Mouse (Mus musculus): Measurements from ENCODE around the gene Gm28845. TPM values are rescaled to one million over a fixed set of nuclear protein-coding genes. Genes with fewer than 3 reads are reported as not detected.

The Gm28845 gene
- polyA plus RNA-seq (2014; fragmentation: Nextera tagmentation; extraction: Ambion mirVana), result not detected in 2 replicates

GRCm38 (mm10) chr1:65119438-65119837 is at the start of gene Gm28845:
Gene Gm28845 (minus strand): TSS chr1:65119558.
- H3K4me1 ChIP-seq (ENCODE audit: control insufficient read depth, insufficient read depth, low read length), result no peaks in the 10 kb centered on the region
- 83% methylated on average over 1 of the region's 1 CpGs for WGBS
- H3K9me3 ChIP-seq (ENCODE audit: control insufficient read depth, low read length), result no peaks in the 10 kb centered on the region
- no peak within 1 kb of the TSS for H3K27ac ChIP-seq (replicated peaks; ENCODE audit: low read depth, low read length)
- H3K9ac ChIP-seq (replicated peaks; ENCODE audit: low read length), result no peak within 1 kb of the TSS
- no peak for DNase-seq
- H3K27me3 ChIP-seq (ENCODE audit: control insufficient read depth, insufficient read depth, low read length), result no peaks in the 10 kb centered on the region
- H3K4me2 ChIP-seq (ENCODE audit: low read length), result no peak within 1 kb of the TSS
- ATAC-seq (ENCODE audit: low FRiP score, low TSS enrichment), result no peak
- H3K36me3 ChIP-seq (ENCODE audit: control insufficient read depth, insufficient read depth, low read length), result no peaks in the 10 kb centered on the region
- H3K4me3 ChIP-seq (replicated peaks; ENCODE audit: low read depth, low read length), result no peak within 1 kb of the TSS

- Histone ChIP-seq H3K9ac (replicated peaks; ENCODE audit: low read length) (no peak overlapping the region), H3K36me3 (ENCODE audit: control insufficient read depth, insufficient read depth, low read length) (peaks cover 90% of the 10 kb centered on the region), H3K27me3 (ENCODE audit: control insufficient read depth, insufficient read depth, low read length) (no peaks in the 10 kb centered on the region), H3K4me2 (ENCODE audit: low read length) (no peak overlapping the region), H3K4me3 (replicated peaks; ENCODE audit: low read depth, low read length) (no peak overlapping the region), H3K27ac (replicated peaks; ENCODE audit: low read depth, low read length) (no peak overlapping the region), H3K4me1 (ENCODE audit: control insufficient read depth, insufficient read depth, low read length) (peaks cover 3% of the 10 kb centered on the region; the same call in 1 of the 2 replicates), H3K9me3 (ENCODE audit: control insufficient read depth, low read length) (no peaks in the 10 kb centered on the region)
- DNase-seq, result no peak
- 96% methylated on average over 1 of the region's 1 CpGs for WGBS
- no peak for ATAC-seq (ENCODE audit: low FRiP score, low TSS enrichment)
Observed at GRCm38 (mm10) chr1:65167496-65167895, 48.1 kb upstream of the Gm28845 start.

- 95% methylated on average over 1 of the region's 1 CpGs for WGBS
- ATAC-seq (ENCODE audit: low FRiP score, low TSS enrichment) (no peak), DNase-seq (no peak)
- Histone ChIP-seq H3K9ac (replicated peaks; ENCODE audit: low read length) (no peak overlapping the region), H3K4me3 (replicated peaks; ENCODE audit: low read depth, low read length) (no peak overlapping the region), H3K27me3 (ENCODE audit: control insufficient read depth, insufficient read depth, low read length) (no peaks in the 10 kb centered on the region), H3K9me3 (ENCODE audit: control insufficient read depth, low read length) (no peaks in the 10 kb centered on the region), H3K36me3 (ENCODE audit: control insufficient read depth, insufficient read depth, low read length) (peaks cover 92% of the 10 kb centered on the region), H3K4me2 (ENCODE audit: low read length) (no peak overlapping the region), H3K27ac (replicated peaks; ENCODE audit: low read depth, low read length) (no peak overlapping the region), H3K4me1 (ENCODE audit: control insufficient read depth, insufficient read depth, low read length) (no peaks in the 10 kb centered on the region)
Observed at GRCm38 (mm10) chr1:65162210-65162609, 42.9 kb upstream of the Gm28845 start.

GRCm38 (mm10) chr1:65156111-65156510 is 36.8 kb upstream of the Gm28845 start:
- no peak for ATAC-seq (ENCODE audit: low FRiP score, low TSS enrichment)
- 96% methylated on average over 5 of the region's 5 CpGs for WGBS

GRCm38 (mm10) chr1:65154814-65155213 is 35.5 kb upstream of the Gm28845 start:
- ATAC-seq (ENCODE audit: low FRiP score, low TSS enrichment), result no peak

More at GRCm38 (mm10) chr1:65156111-65156510, 36.8 kb upstream of the Gm28845 start:
- H3K27ac ChIP-seq (replicated peaks; ENCODE audit: low read depth, low read length), result no peak overlapping the region
- no peak for DNase-seq
- no peak overlapping the region for H3K4me3 ChIP-seq (replicated peaks; ENCODE audit: low read depth, low read length)
- no peak overlapping the region for H3K9ac ChIP-seq (replicated peaks; ENCODE audit: low read length)
- H3K4me2 ChIP-seq (ENCODE audit: low read length), result no peak overlapping the region
- no peaks in the 10 kb centered on the region for H3K4me1 ChIP-seq (ENCODE audit: control insufficient read depth, insufficient read depth, low read length)
- H3K27me3 ChIP-seq (ENCODE audit: control insufficient read depth, insufficient read depth, low read length), result no peaks in the 10 kb centered on the region
- peaks cover 34% of the 10 kb centered on the region for H3K36me3 ChIP-seq (ENCODE audit: control insufficient read depth, insufficient read depth, low read length)
- no peaks in the 10 kb centered on the region for H3K9me3 ChIP-seq (ENCODE audit: control insufficient read depth, low read length)

GRCm38 (mm10) chr1:65147971-65148370 is 28.6 kb upstream of the Gm28845 start:
- ATAC-seq (ENCODE audit: low FRiP score, low TSS enrichment) (no peak), DNase-seq (no peak)
- H3K4me1 ChIP-seq (ENCODE audit: control insufficient read depth, insufficient read depth, low read length), result no peaks in the 10 kb centered on the region
- no peak overlapping the region for H3K27ac ChIP-seq (replicated peaks; ENCODE audit: low read depth, low read length)
- no peaks in the 10 kb centered on the region for H3K27me3 ChIP-seq (ENCODE audit: control insufficient read depth, insufficient read depth, low read length)
- no peaks in the 10 kb centered on the region for H3K9me3 ChIP-seq (ENCODE audit: control insufficient read depth, low read length)
- no peaks in the 10 kb centered on the region for H3K36me3 ChIP-seq (ENCODE audit: control insufficient read depth, insufficient read depth, low read length)
- no peak overlapping the region for H3K4me3 ChIP-seq (replicated peaks; ENCODE audit: low read depth, low read length)
- H3K9ac ChIP-seq (replicated peaks; ENCODE audit: low read length), result no peak overlapping the region
- H3K4me2 ChIP-seq (ENCODE audit: low read length), result no peak overlapping the region
- 84% methylated on average over 3 of the region's 3 CpGs for WGBS

More at GRCm38 (mm10) chr1:65154814-65155213, 35.5 kb upstream of the Gm28845 start:
- H3K27ac ChIP-seq (replicated peaks; ENCODE audit: low read depth, low read length), result no peak overlapping the region
- H3K27me3 ChIP-seq (ENCODE audit: control insufficient read depth, insufficient read depth, low read length), result no peaks in the 10 kb centered on the region
- H3K4me3 ChIP-seq (replicated peaks; ENCODE audit: low read depth, low read length), result no peak overlapping the region
- no peak for DNase-seq
- H3K9me3 ChIP-seq (ENCODE audit: control insufficient read depth, low read length), result no peaks in the 10 kb centered on the region
- H3K9ac ChIP-seq (replicated peaks; ENCODE audit: low read length), result no peak overlapping the region
- H3K4me2 ChIP-seq (ENCODE audit: low read length), result no peak overlapping the region
- H3K4me1 ChIP-seq (ENCODE audit: control insufficient read depth, insufficient read depth, low read length), result no peaks in the 10 kb centered on the region
- H3K36me3 ChIP-seq (ENCODE audit: control insufficient read depth, insufficient read depth, low read length), result peaks cover 21% of the 10 kb centered on the region

GRCm38 (mm10) chr1:65147326-65147725 is 28.0 kb upstream of the Gm28845 start:
- WGBS, result 92% methylated on average over 5 of the region's 5 CpGs

GRCm38 (mm10) chr1:65146601-65147000 is 27.2 kb upstream of the Gm28845 start:
- no peak overlapping the region for H3K27ac ChIP-seq (replicated peaks; ENCODE audit: low read depth, low read length)
- no peak overlapping the region for H3K4me2 ChIP-seq (ENCODE audit: low read length)
- no peaks in the 10 kb centered on the region for H3K4me1 ChIP-seq (ENCODE audit: control insufficient read depth, insufficient read depth, low read length)
- no peaks in the 10 kb centered on the region for H3K9me3 ChIP-seq (ENCODE audit: control insufficient read depth, low read length)
- H3K9ac ChIP-seq (replicated peaks; ENCODE audit: low read length), result no peak overlapping the region
- H3K27me3 ChIP-seq (ENCODE audit: control insufficient read depth, insufficient read depth, low read length), result no peaks in the 10 kb centered on the region
- no peak for DNase-seq
- no peak overlapping the region for H3K4me3 ChIP-seq (replicated peaks; ENCODE audit: low read depth, low read length)
- ATAC-seq (ENCODE audit: low FRiP score, low TSS enrichment), result no peak
- H3K36me3 ChIP-seq (ENCODE audit: control insufficient read depth, insufficient read depth, low read length), result no peaks in the 10 kb centered on the region
- 78% methylated on average over 2 of the region's 2 CpGs for whole genome bisulfite sequencing

More at GRCm38 (mm10) chr1:65147326-65147725, 28.0 kb upstream of the Gm28845 start:
- no peak for DNase-seq
- Histone ChIP-seq H3K27ac (replicated peaks; ENCODE audit: low read depth, low read length) (no peak overlapping the region), H3K36me3 (ENCODE audit: control insufficient read depth, insufficient read depth, low read length) (no peaks in the 10 kb centered on the region), H3K27me3 (ENCODE audit: control insufficient read depth, insufficient read depth, low read length) (no peaks in the 10 kb centered on the region), H3K4me1 (ENCODE audit: control insufficient read depth, insufficient read depth, low read length) (no peaks in the 10 kb centered on the region), H3K9me3 (ENCODE audit: control insufficient read depth, low read length) (no peaks in the 10 kb centered on the region), H3K4me2 (ENCODE audit: low read length) (no peak overlapping the region), H3K4me3 (replicated peaks; ENCODE audit: low read depth, low read length) (no peak overlapping the region), H3K9ac (replicated peaks; ENCODE audit: low read length) (no peak overlapping the region)
- ATAC-seq (ENCODE audit: low FRiP score, low TSS enrichment), result no peak

- Histone ChIP-seq H3K27me3 (ENCODE audit: control insufficient read depth, insufficient read depth, low read length) (no peaks in the 10 kb centered on the region), H3K4me1 (ENCODE audit: control insufficient read depth, insufficient read depth, low read length) (no peaks in the 10 kb centered on the region), H3K4me3 (replicated peaks; ENCODE audit: low read depth, low read length) (no peak overlapping the region), H3K9ac (replicated peaks; ENCODE audit: low read length) (no peak overlapping the region), H3K36me3 (ENCODE audit: control insufficient read depth, insufficient read depth, low read length) (no peaks in the 10 kb centered on the region), H3K4me2 (ENCODE audit: low read length) (no peak overlapping the region), H3K27ac (replicated peaks; ENCODE audit: low read depth, low read length) (no peak overlapping the region), H3K9me3 (ENCODE audit: control insufficient read depth, low read length) (no peaks in the 10 kb centered on the region)
- no peak for ATAC-seq (ENCODE audit: low FRiP score, low TSS enrichment)
- 93% methylated on average over 2 of the region's 2 CpGs for whole genome bisulfite sequencing
- DNase-seq, result no peak
Observed at GRCm38 (mm10) chr1:65144783-65145182, 25.4 kb upstream of the Gm28845 start.

All from midbrain, embryonic 14.5 days (tissue).